Comparison of ENCODE assay signal across 36 mouse cellular contexts in genomic region chr8:121992911-121993310, GRCm38 (mm10). TPM values are rescaled to one million over a fixed set of nuclear protein-coding genes. Genes with fewer than 3 reads are reported as not detected.
"Had no signal": no experiment of that assay in that cellular context is flagged by ENCODE, and none has a peak within 500 bp of the region (broad histone marks: within the 10 kb centered on the region; RNA-seq: fewer than 3 reads in every experiment).

No protein-coding gene starts in this region.

- ATAC-seq: forebrain, embryonic 13.5 days; forebrain, embryonic 14.5 days; forebrain, embryonic 15.5 days; forebrain, embryonic 16.5 days; forebrain, postnatal 0 days had no signal

- DNase-seq: cerebellum, adult 8-10 months; cerebellum, adult 9-10 months; cerebellum, adult 9-11 months; cerebellum, postnatal 10 days; cerebellum, postnatal 14 days; cerebellum, postnatal 25 days; cerebellum, postnatal 36 days; embryo, embryonic 11 days; forebrain, postnatal 0 days; gastrocnemius, adult 2 months; gastrocnemius, postnatal 10 days; gastrocnemius, postnatal 14 days; gastrocnemius, postnatal 25 days; gastrocnemius, postnatal 36 days; heart, adult 11 months; heart, adult 18-20 months; heart, adult 2 months had no signal

- H3K4me2 ChIP-seq: embryonic facial prominence, embryonic 12.5 days; embryonic facial prominence, embryonic 13.5 days; embryonic facial prominence, embryonic 15.5 days; forebrain, embryonic 12.5 days; forebrain, embryonic 13.5 days; forebrain, embryonic 15.5 days had no signal

- H3K27me3 ChIP-seq: embryonic facial prominence, embryonic 12.5 days; embryonic facial prominence, embryonic 13.5 days; embryonic facial prominence, embryonic 15.5 days; forebrain, embryonic 12.5 days; forebrain, embryonic 13.5 days; forebrain, embryonic 15.5 days had no signal

- H3K4me1 ChIP-seq: embryonic facial prominence, embryonic 10.5 days; embryonic facial prominence, embryonic 12.5 days; forebrain, embryonic 10.5 days; forebrain, embryonic 12.5 days had no signal

- H3K4me3 ChIP-seq: embryonic facial prominence, embryonic 10.5 days; embryonic facial prominence, embryonic 12.5 days; embryonic facial prominence, embryonic 13.5 days; embryonic facial prominence, embryonic 15.5 days; erythroblast, embryonic 14.5 days; forebrain, embryonic 10.5 days; forebrain, embryonic 12.5 days; forebrain, embryonic 13.5 days; forebrain, embryonic 15.5 days; gastrocnemius, adult 2 months; heart, adult 2 months had no signal

- H3K27ac ChIP-seq: embryonic facial prominence, embryonic 10.5 days; embryonic facial prominence, embryonic 12.5 days; embryonic facial prominence, embryonic 15.5 days; forebrain, embryonic 10.5 days; forebrain, embryonic 12.5 days; forebrain, embryonic 13.5 days; forebrain, embryonic 15.5 days; gastrocnemius, adult 2 months; heart, adult 2 months had no signal

- H3K9ac ChIP-seq: embryonic facial prominence, embryonic 12.5 days; embryonic facial prominence, embryonic 13.5 days; embryonic facial prominence, embryonic 15.5 days; forebrain, embryonic 12.5 days; forebrain, embryonic 13.5 days; forebrain, embryonic 15.5 days; forebrain, postnatal 0 days had no signal

- H3K9me3 ChIP-seq: embryonic facial prominence, embryonic 10.5 days; embryonic facial prominence, embryonic 12.5 days; embryonic facial prominence, embryonic 13.5 days; embryonic facial prominence, embryonic 15.5 days; forebrain, embryonic 10.5 days; forebrain, embryonic 12.5 days; forebrain, embryonic 13.5 days; forebrain, embryonic 15.5 days had no signal

RNA-seq across cellular contexts. Expression of gene Car5a, which starts 48.2 kb away (rescaled TPM):
- total RNA-seq: common myeloid progenitor, adult 5-6 weeks; forebrain, postnatal 0 days; gastrocnemius, adult 18-20 months; gastrocnemius, adult 2 months; gastrocnemius, adult 8-10 months; gastrocnemius, postnatal 10 days; gastrocnemius, postnatal 14 days; gastrocnemius, postnatal 25 days; gastrocnemius, postnatal 36 days; granulocyte monocyte progenitor cell, adult 5-6 weeks; heart, adult 18-20 months; heart, adult 2 months had no signal
- polyA plus RNA-seq: embryonic facial prominence, embryonic 10.5 days; embryonic facial prominence, embryonic 11.5 days; embryonic facial prominence, embryonic 12.5 days; embryonic facial prominence, embryonic 13.5 days; embryonic facial prominence, embryonic 14.5 days; forebrain, embryonic 10.5 days; forebrain, embryonic 11.5 days; forebrain, embryonic 13.5 days; gonadal fat pad, adult 2 months; heart, adult 2 months had no signal
